Mouse (Mus musculus) 416B (cell line): ENCODE results near the gene Cbx1.
"Not testable (repeated sequence)": the region's sequence is repeated elsewhere in the genome, so short reads cannot be mapped to it uniquely, and the experiment has no call there.

ENCODE experiments used
- DNase-seq: peaks from one replicate; pipeline ENCODE4 v3.0.0; 2011; ENCODE audit warnings: low read depth

The Cbx1 gene

GRCm38 (mm10) chr11:96838341-96838740 is 49.4 kb downstream of the Cbx1 start:
- DNase-seq: no peak

- no peak for DNase-seq
These were observed 50.5 kb downstream of the Cbx1 start for GRCm38 (mm10) chr11:96839428-96839827.

DNA sequence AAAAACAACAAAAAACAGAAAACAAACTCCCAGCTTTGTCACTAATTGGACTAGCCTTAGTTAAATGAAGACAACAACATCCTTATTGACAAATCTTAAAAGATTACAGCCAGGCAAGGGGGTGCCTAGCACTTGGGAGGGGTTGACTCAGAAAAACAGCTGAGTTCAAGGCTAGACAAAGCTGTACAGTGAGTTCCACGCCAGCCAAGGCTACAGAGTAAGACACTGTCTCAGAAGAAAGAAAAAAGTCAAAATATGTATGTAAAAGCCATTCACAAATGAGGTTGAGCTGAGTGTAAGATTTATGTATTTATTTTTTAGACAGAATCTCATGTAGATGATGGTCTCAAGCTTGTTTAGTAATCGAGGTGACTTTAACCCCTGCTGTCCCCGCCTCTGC is 51.0 kb downstream of the Cbx1 start:
- no peak for DNase-seq

DNA sequence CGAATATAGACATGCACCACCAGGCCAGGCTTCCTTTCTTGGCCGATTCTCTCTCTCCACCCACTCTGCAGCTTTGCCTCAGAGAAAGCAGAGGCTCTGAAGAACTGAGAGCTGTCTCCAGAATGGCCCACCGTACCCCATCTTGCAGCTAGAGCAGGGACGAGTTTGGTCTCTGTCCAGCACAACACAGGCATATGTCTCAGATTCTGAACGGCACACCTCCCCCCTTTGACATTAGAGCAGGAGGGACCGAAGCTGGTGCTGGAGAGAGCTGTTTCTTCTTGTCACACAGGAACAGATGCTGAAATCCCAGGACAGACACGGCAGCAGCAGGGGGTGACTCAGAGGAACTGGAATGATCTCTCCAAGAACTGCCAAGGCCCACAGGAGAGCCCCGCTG is 51.4 kb downstream of the Cbx1 start:
- DNase-seq: no peak

DNA sequence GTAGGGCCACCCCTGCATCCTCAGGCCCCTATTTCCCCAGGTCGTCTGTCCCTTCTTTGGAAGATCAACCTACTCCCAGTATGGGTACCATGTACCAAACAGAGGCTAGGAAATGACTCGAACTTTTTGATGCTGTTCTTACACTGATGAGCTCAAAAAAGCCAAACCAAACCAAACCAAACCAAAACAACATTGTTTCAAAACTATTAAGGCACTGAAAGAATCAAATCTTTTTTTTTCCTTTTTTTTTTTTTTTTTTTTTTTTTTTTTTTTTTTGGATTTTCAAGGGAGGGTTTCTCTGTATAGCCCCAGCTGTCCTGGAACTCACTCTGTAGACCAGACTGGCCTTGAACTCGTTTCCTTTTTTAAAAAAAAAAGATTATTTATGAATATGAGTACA is 54.7 kb downstream of the Cbx1 start:
- no peak for DNase-seq

DNA sequence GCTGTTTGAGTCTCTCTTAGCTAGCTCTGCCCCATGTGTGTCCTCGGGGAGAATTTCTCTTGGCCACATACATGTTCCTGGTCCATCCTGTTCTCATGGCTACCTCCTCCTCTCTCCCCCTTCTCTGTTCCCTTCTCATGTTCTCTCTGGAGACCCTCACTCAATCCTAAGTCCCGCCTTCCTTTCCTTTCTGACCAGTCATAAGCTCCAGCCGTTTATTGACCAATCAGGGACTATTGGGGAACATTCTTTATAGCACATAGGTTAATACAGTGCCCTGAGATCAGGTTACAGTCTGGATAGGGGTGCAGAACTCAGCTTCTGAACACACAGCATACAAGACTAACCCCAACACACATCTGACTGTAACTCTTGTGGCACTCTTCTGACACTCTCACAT is 58.3 kb downstream of the Cbx1 start:
- DNase-seq: no peak

GRCm38 (mm10) chr11:96848694-96849093 is 59.8 kb downstream of the Cbx1 start:
- no peak for DNase-seq

DNA sequence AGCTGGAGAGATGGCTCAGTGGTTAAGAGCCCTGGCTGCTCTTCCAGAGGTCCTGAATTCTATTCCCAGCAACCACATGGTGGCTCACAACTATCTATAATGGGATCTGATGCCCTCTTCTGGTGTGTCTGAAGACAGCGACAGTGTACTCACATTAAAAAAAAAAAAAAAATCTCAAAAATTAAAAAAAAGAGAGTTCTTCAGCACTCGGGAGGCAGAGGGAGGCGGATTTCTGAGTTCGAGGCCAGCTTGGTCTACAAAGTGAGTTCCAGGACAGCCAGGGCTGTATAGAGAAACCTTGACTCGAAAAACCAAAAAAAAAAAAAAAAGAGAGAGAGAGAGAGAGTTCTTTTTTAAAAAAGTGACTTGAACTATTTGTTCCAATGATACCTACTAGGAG is 60.2 kb downstream of the Cbx1 start:
- DNase-seq: not testable (repeated sequence)

DNA sequence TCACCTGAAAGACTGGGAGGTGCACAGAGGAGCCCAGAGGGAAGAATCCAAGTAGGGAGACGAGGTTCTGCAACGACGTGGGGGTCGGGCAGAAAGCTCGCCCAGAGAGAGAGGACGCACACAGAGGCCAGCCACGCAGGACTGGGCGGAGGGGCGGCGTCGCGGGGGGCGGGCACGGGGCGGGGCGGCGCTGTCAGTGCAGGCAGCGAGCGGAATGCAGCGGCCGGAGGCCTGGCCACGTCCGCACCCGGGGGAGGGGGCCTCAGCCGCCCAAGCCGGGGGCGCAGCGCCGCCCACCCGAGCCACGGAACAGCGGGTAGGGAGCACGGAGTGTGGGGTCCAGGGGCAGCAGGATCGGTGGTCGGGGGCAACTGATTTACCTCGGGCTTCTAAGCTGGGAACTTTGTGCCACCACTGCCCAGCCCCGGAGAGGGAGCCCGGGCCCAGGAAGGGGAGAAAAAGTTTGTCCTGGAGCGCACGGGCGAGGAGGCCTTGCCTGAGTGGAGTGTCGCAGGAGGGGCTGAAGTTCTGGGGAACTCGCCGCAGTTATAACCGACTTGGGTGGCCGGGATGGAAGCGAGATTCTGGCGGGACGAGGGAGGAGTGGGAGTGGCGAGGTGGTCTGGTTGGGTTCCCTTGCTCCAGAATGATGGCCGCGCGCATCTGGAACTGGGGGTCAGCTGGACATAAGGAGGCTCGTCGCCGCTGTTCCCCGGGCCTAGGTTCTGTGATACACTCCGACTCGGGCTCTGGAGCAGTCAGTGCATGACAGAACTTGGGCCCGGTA is 60.9 kb downstream of the Cbx1 start, which contains the start of gene Copz2:
Copz2 (plus strand) TSS at position 190 of the 787 bp plus-strand sequence.
- no peak for DNase-seq

- no peak for DNase-seq
These were observed 68.5 kb downstream of the Cbx1 start for GRCm38 (mm10) chr11:96857446-96857845.
